Mouse (Mus musculus) olfactory bulb, adult 2 months (tissue): Measurements from ENCODE around the gene Bbs9.

ENCODE experiments used
- CTCF ChIP-seq: fragments of 200-500 bp; IDR thresholded peaks from 2 replicates; pipeline ENCODE4 v1.5.1; 2012; ENCODE audit warnings: low read depth, mild to moderate bottlenecking, low read length, moderate library complexity; ENCODE audit not compliant: insufficient read depth
- POLR2A ChIP-seq: fragments of 200-500 bp; IDR thresholded peaks from 2 replicates; pipeline ENCODE4 v1.6.1; 2012; ENCODE audit warnings: mild to moderate bottlenecking, low read depth, low read length, moderate library complexity; ENCODE audit not compliant: insufficient read depth

DNA sequence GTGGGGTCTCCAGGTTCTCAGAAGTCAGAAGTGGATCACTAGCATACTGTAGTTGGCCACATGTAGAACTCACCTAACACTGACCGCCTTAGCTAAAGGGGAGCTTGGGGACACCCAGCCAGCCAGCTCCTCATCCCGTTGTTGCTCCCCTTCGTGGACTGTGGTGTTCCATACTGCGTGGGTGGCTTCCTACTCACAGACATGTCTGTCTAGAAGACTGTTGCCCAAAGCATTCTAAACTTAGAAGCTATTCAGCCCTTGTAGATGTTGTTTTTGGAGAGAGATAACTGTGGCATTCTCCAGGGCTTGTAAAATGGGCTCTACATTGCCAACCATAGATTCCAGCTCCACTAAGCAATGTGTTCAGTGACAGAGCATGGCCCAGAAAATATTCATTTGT, 310.5 kb downstream of the Bbs9 start:
- TF ChIP-seq CTCF (no peak), POLR2A (no peak)
